Mouse (Mus musculus): ENCODE results near the gene Wee2. TPM values are rescaled to one million over a fixed set of nuclear protein-coding genes. Genes with fewer than 3 reads are reported as not detected.

Gene Wee2
- polyA plus RNA-seq, 1 experiment from 2014 or later: not detected

- Histone ChIP-seq H3K4me1 (0 out of 2 replicates have a peak, but pooled peaks cover 12% of the 10 kb centered on the region), H3K27ac (no peak overlapping the region), H3K4me2 (no peak overlapping the region), H3K9ac (no peak overlapping the region), H3K27me3 (replicated peaks) (0 out of 2 replicates have a peak, but pooled peaks cover under 1% of the 10 kb centered on the region), H3K4me3 (no peak overlapping the region), H3K9me3 (replicated peaks) (no peaks in the 10 kb centered on the region), H3K36me3 (no peaks in the 10 kb centered on the region)
- ATAC-seq: no peak
- 71% methylated on average over 7 of the region's 7 CpGs for WGBS (ENCODE audit: insufficient replicate concordance)
These were observed 11.4 kb upstream of the Wee2 start for GRCm38 (mm10) chr6:40427441-40427840.

GRCm38 (mm10) chr6:40428696-40429095, 10.2 kb upstream of the Wee2 start:
- no peaks in the 10 kb centered on the region for H3K9me3 ChIP-seq (replicated peaks)
- WGBS (ENCODE audit: insufficient replicate concordance): 54% methylated on average over 3 of the region's 3 CpGs
- no peak overlapping the region for H3K27ac ChIP-seq
- ATAC-seq: no peak
- peaks cover 12% of the 10 kb centered on the region; the same call in 1 of the 2 replicates for H3K27me3 ChIP-seq (replicated peaks)
- H3K4me2 ChIP-seq: no peak overlapping the region
- no peak overlapping the region for H3K4me3 ChIP-seq
- H3K9ac ChIP-seq: no peak overlapping the region
- H3K36me3 ChIP-seq: no peaks in the 10 kb centered on the region
- H3K4me1 ChIP-seq: 0 out of 2 replicates have a peak, but pooled peaks cover 12% of the 10 kb centered on the region

- 0 out of 2 replicates have a peak, but pooled peaks cover 12% of the 10 kb centered on the region for H3K4me1 ChIP-seq
- peaks cover 20% of the 10 kb centered on the region for H3K27me3 ChIP-seq (replicated peaks)
- H3K4me3 ChIP-seq: no peak overlapping the region
- 67% methylated on average over 4 of the region's 4 CpGs for WGBS (ENCODE audit: insufficient replicate concordance)
- no peak for ATAC-seq
- no peaks in the 10 kb centered on the region for H3K36me3 ChIP-seq
- H3K4me2 ChIP-seq: no peak overlapping the region
- no peak overlapping the region for H3K9ac ChIP-seq
- H3K27ac ChIP-seq: no peak overlapping the region
- no peaks in the 10 kb centered on the region for H3K9me3 ChIP-seq (replicated peaks)
These were observed 9.4 kb upstream of the Wee2 start for GRCm38 (mm10) chr6:40429521-40429931.

- Histone ChIP-seq H3K4me1 (peaks cover 12% of the 10 kb centered on the region; the same call in 1 of the 2 replicates), H3K36me3 (no peaks in the 10 kb centered on the region), H3K9me3 (replicated peaks) (no peaks in the 10 kb centered on the region), H3K9ac (no peak overlapping the region), H3K4me2 (no peak overlapping the region), H3K27me3 (replicated peaks) (peaks cover 27% of the 10 kb centered on the region), H3K4me3 (no peak overlapping the region), H3K27ac (no peak overlapping the region)
- no peak for ATAC-seq
- 59% methylated on average over 3 of the region's 3 CpGs for WGBS (ENCODE audit: insufficient replicate concordance)
These were observed 8.6 kb upstream of the Wee2 start for GRCm38 (mm10) chr6:40430251-40430650.

- Histone ChIP-seq H3K36me3 (no peaks in the 10 kb centered on the region), H3K4me2 (no peak overlapping the region), H3K9ac (no peak overlapping the region), H3K27ac (no peak overlapping the region), H3K9me3 (replicated peaks) (no peaks in the 10 kb centered on the region), H3K27me3 (replicated peaks) (peaks cover 33% of the 10 kb centered on the region), H3K4me3 (no peak overlapping the region), H3K4me1 (peaks cover 13% of the 10 kb centered on the region; the same call in 1 of the 2 replicates)
- 60% methylated on average over 3 of the region's 3 CpGs for WGBS (ENCODE audit: insufficient replicate concordance)
- no peak for ATAC-seq
These were observed 8.0 kb upstream of the Wee2 start for GRCm38 (mm10) chr6:40430878-40431277.

- Histone ChIP-seq H3K9ac (no peak overlapping the region), H3K4me2 (no peak overlapping the region), H3K4me3 (no peak overlapping the region), H3K36me3 (no peaks in the 10 kb centered on the region), H3K9me3 (replicated peaks) (no peaks in the 10 kb centered on the region), H3K27me3 (replicated peaks) (peaks cover 38% of the 10 kb centered on the region), H3K4me1 (peaks cover 18% of the 10 kb centered on the region; the same call in 1 of the 2 replicates), H3K27ac (no peak overlapping the region)
- 25% methylated on average over 4 of the region's 4 CpGs for WGBS (ENCODE audit: insufficient replicate concordance)
- no peak for ATAC-seq
These were observed 7.5 kb upstream of the Wee2 start for GRCm38 (mm10) chr6:40431356-40431755.

GRCm38 (mm10) chr6:40431812-40432211, 7.1 kb upstream of the Wee2 start:
- H3K36me3 ChIP-seq: no peaks in the 10 kb centered on the region
- no peaks in the 10 kb centered on the region for H3K9me3 ChIP-seq (replicated peaks)
- H3K27ac ChIP-seq: no peak overlapping the region
- H3K9ac ChIP-seq: no peak overlapping the region
- H3K27me3 ChIP-seq (replicated peaks): peaks cover 42% of the 10 kb centered on the region
- H3K4me2 ChIP-seq: no peak overlapping the region
- ATAC-seq: no peak
- peaks cover 18% of the 10 kb centered on the region; the same call in 1 of the 2 replicates for H3K4me1 ChIP-seq
- no peak overlapping the region for H3K4me3 ChIP-seq

GRCm38 (mm10) chr6:40432346-40433275, 6.3 kb upstream of the Wee2 start:
- WGBS (ENCODE audit: insufficient replicate concordance): 62% methylated on average over 17 of the region's 17 CpGs
- no peaks in the 10 kb centered on the region for H3K9me3 ChIP-seq (replicated peaks)
- H3K9ac ChIP-seq: no peak overlapping the region
- H3K27ac ChIP-seq: no peak overlapping the region
- no peak overlapping the region for H3K4me3 ChIP-seq
- H3K4me1 ChIP-seq: peaks cover 18% of the 10 kb centered on the region; the same call in 1 of the 2 replicates
- no peak overlapping the region for H3K4me2 ChIP-seq
- peaks cover 48% of the 10 kb centered on the region for H3K27me3 ChIP-seq (replicated peaks)
- no peaks in the 10 kb centered on the region for H3K36me3 ChIP-seq
- ATAC-seq: no peak

GRCm38 (mm10) chr6:40434697-40435096, 4.2 kb upstream of the Wee2 start:
- H3K4me2 ChIP-seq: peak overlapping the region; percentile 97
- H3K27me3 ChIP-seq (replicated peaks): peaks cover 63% of the 10 kb centered on the region
- H3K36me3 ChIP-seq: no peaks in the 10 kb centered on the region
- no peaks in the 10 kb centered on the region for H3K9me3 ChIP-seq (replicated peaks)
- H3K9ac ChIP-seq: no peak overlapping the region
- WGBS (ENCODE audit: insufficient replicate concordance): 24% methylated on average over 7 of the region's 7 CpGs
- peaks cover 18% of the 10 kb centered on the region; the same call in 1 of the 2 replicates for H3K4me1 ChIP-seq
- no peak overlapping the region for H3K27ac ChIP-seq
- peak overlapping the region; percentile 69 for H3K4me3 ChIP-seq
- no peak for ATAC-seq

- under 1% methylated on average over 62 of the region's 72 CpGs for WGBS (ENCODE audit: insufficient replicate concordance)
- peak overlapping the region; percentile 65 for H3K9ac ChIP-seq
- no peak overlapping the region for H3K27ac ChIP-seq
- H3K27me3 ChIP-seq (replicated peaks): peaks cover 68% of the 10 kb centered on the region
- peak overlapping the region; percentile 69 for H3K4me3 ChIP-seq
- peak overlapping the region; percentile 97 for H3K4me2 ChIP-seq
- H3K4me1 ChIP-seq: peaks cover 14% of the 10 kb centered on the region; the same call in 1 of the 2 replicates
- peak; percentile 60 for ATAC-seq
- no peaks in the 10 kb centered on the region for H3K36me3 ChIP-seq
- H3K9me3 ChIP-seq (replicated peaks): no peaks in the 10 kb centered on the region
These were observed 3.5 kb upstream of the Wee2 start for GRCm38 (mm10) chr6:40435151-40436046.

- H3K4me2 ChIP-seq: peak within 1 kb of the TSS; percentile 97
- no peaks in the 10 kb centered on the region for H3K36me3 ChIP-seq
- H3K27me3 ChIP-seq (replicated peaks): peaks cover 73% of the 10 kb centered on the region
- H3K9me3 ChIP-seq (replicated peaks): no peaks in the 10 kb centered on the region
- 1% methylated on average over 38 of the region's 38 CpGs for WGBS (ENCODE audit: insufficient replicate concordance)
- no peak within 1 kb of the TSS for H3K27ac ChIP-seq
- peak within 1 kb of the TSS; percentile 69 for H3K4me3 ChIP-seq
- peak within 1 kb of the TSS; percentile 65 for H3K9ac ChIP-seq
- H3K4me1 ChIP-seq: peaks cover 11% of the 10 kb centered on the region; the same call in 1 of the 2 replicates
- ATAC-seq: peak; percentile 88
These were observed 2.8 kb upstream of the Wee2 start, which contains the start of gene E330009J07Rik for GRCm38 (mm10) chr6:40436047-40436483. Gene E330009J07Rik (minus strand): TSS chr6:40436135.

Data from liver, embryonic 12.5 days (tissue).